Mouse (Mus musculus) urinary bladder, postnatal 0 days (tissue): ENCODE data around the gene Tex13c3. TPM values are rescaled to one million over a fixed set of nuclear protein-coding genes. Genes with fewer than 3 reads are reported as not detected.

Source experiments
- polyA plus RNA-seq: library from polyadenylated mRNA; unstranded; fragments of >200 nt; fragmentation: Nextera tagmentation; extraction: Ambion mirVana; gene quantifications from 2 replicates; pipeline ENCODE4 v1.2.1, GENCODE M21; 2015

The Tex13c3 gene
- not detected in 2 replicates for polyA plus RNA-seq

GRCm38 (mm10) chrX:19481219-19481618 is at the start of gene Tex13c3:
Gene Tex13c3, minus strand, starts transcription at chrX:19481319.

